Mouse (Mus musculus): Measurements from ENCODE around the gene Prkag3.

- TF ChIP-seq CTCF (IDR thresholded peaks at IDR 0.05; ENCODE audit: control insufficient read depth, insufficient read depth, insufficient replicate concordance, low read depth, low read length): no peak
- no peak for TF ChIP-seq POLR2A (IDR thresholded peaks at IDR 0.05; ENCODE audit: control insufficient read depth, low read depth, low read length)
Observed at GRCm38 (mm10) chr1:74795145-74795529, 46.1 kb upstream of the Prkag3 start.

Data from testis, adult 2 months (tissue).